Mouse (Mus musculus): ENCODE data around the gene Ubxn4.
A peak's percentile ranks its signal among the peaks of the same experiment; 100 is the strongest.
"Not testable (repeated sequence)": the region's sequence is repeated elsewhere in the genome, so short reads cannot be mapped to it uniquely, and the experiment has no call there.

Gene Ubxn4

GRCm38 (mm10) chr1:128243627-128243995 lies at the start of gene Ubxn4:
TSS of gene Ubxn4 (plus strand) at chr1:128243964.
- DNase-seq (ENCODE audit: low spot score), result no peak

- no peak for DNase-seq (ENCODE audit: low spot score)
These were observed 49.8 kb upstream of the Ubxn4 start for GRCm38 (mm10) chr1:128194011-128194410.

GRCm38 (mm10) chr1:128197353-128197752 lies 46.4 kb upstream of the Ubxn4 start:
- no peak for DNase-seq (ENCODE audit: low spot score)

GRCm38 (mm10) chr1:128213261-128213660 lies 30.5 kb upstream of the Ubxn4 start:
- DNase-seq (ENCODE audit: low spot score), result no peak

- DNase-seq (ENCODE audit: low spot score), result no peak
These were observed 21.9 kb upstream of the Ubxn4 start for GRCm38 (mm10) chr1:128221886-128222285.

GRCm38 (mm10) chr1:128223304-128223703 lies 20.5 kb upstream of the Ubxn4 start:
- no peak for DNase-seq (ENCODE audit: low spot score)

GRCm38 (mm10) chr1:128235181-128235580 lies 8.6 kb upstream of the Ubxn4 start:
- no peak for DNase-seq (ENCODE audit: low spot score)

- peak; percentile 95 for DNase-seq (ENCODE audit: low spot score)
These were observed 397 bp downstream of the Ubxn4 start for GRCm38 (mm10) chr1:128243996-128244726.

- peak; percentile 2 for DNase-seq (ENCODE audit: low spot score)
These were observed 1.1 kb downstream of the Ubxn4 start for GRCm38 (mm10) chr1:128244727-128245355.

GRCm38 (mm10) chr1:128267061-128267460 lies 23.3 kb downstream of the Ubxn4 start:
- not testable (repeated sequence) for DNase-seq (ENCODE audit: low spot score)

- no peak for DNase-seq (ENCODE audit: low spot score)
These were observed 27.0 kb downstream of the Ubxn4 start for GRCm38 (mm10) chr1:128270731-128271130.

- DNase-seq (ENCODE audit: low spot score), result no peak
These were observed 32.1 kb downstream of the Ubxn4 start for GRCm38 (mm10) chr1:128275908-128276307.

- DNase-seq (ENCODE audit: low spot score), result no peak
These were observed 34.8 kb downstream of the Ubxn4 start for GRCm38 (mm10) chr1:128278563-128278962.

- DNase-seq (ENCODE audit: low spot score), result no peak
These were observed 38.0 kb downstream of the Ubxn4 start for GRCm38 (mm10) chr1:128281753-128282152.

GRCm38 (mm10) chr1:128282924-128283323 lies 39.2 kb downstream of the Ubxn4 start:
- no peak for DNase-seq (ENCODE audit: low spot score)

- DNase-seq (ENCODE audit: low spot score), result no peak
These were observed 40.5 kb downstream of the Ubxn4 start for GRCm38 (mm10) chr1:128284157-128284690.

- DNase-seq (ENCODE audit: low spot score), result no peak
These were observed 41.4 kb downstream of the Ubxn4 start for GRCm38 (mm10) chr1:128285136-128285535.

GRCm38 (mm10) chr1:128290295-128290694 lies 46.5 kb downstream of the Ubxn4 start:
- DNase-seq (ENCODE audit: low spot score), result no peak

GRCm38 (mm10) chr1:128293524-128293923 lies 49.8 kb downstream of the Ubxn4 start:
- no peak for DNase-seq (ENCODE audit: low spot score)

- DNase-seq (ENCODE audit: low spot score), result no peak
These were observed 51.5 kb downstream of the Ubxn4 start for GRCm38 (mm10) chr1:128295296-128295695.

- DNase-seq (ENCODE audit: low spot score), result no peak
These were observed 52.2 kb downstream of the Ubxn4 start for GRCm38 (mm10) chr1:128295717-128296528.

GRCm38 (mm10) chr1:128303900-128304299 lies 60.1 kb downstream of the Ubxn4 start:
- DNase-seq (ENCODE audit: low spot score), result peak; percentile 29

GRCm38 (mm10) chr1:128309043-128309442 lies 65.3 kb downstream of the Ubxn4 start:
- no peak for DNase-seq (ENCODE audit: low spot score)

All from ovary, adult 18-20 months (tissue).